ENCODE assay signal across 7 mouse cellular contexts in genomic region chr8:70743656-70744590, GRCm38 (mm10). TPM values are rescaled to one million over a fixed set of nuclear protein-coding genes. Genes with fewer than 3 reads are reported as not detected.
DNase-seq lines count a peak whose midpoint lies in the region; ATAC-seq and TF ChIP-seq lines count a peak whose summit lies in the region.

No protein-coding gene starts in this region.

- no peaks in the 10 kb centered on the region for H3K79me2 ChIP-seq in MEL (ENCODE audit: control insufficient read depth, insufficient read depth, low read length, poor library complexity)

- H3K4me1 ChIP-seq in MEL (ENCODE audit: control insufficient read depth in 1 of 2, insufficient read depth in 2 of 2, low read length in 2 of 2): no peaks in the 10 kb centered on the region
- H3K4me1 ChIP-seq in forebrain, embryonic 13.5 days: peaks cover 16% of the 10 kb centered on the region
- peaks cover 20% of the 10 kb centered on the region for H3K4me1 ChIP-seq in midbrain, embryonic 10.5 days

- TF ChIP-seq CTCF in MEL (IDR thresholded peaks at IDR 0.05 in 2 of 3, conservative IDR thresholded peaks at IDR 0.05 in 1 of 3; ENCODE audit: control insufficient read depth in 1 of 3, insufficient read depth in 1 of 3, low read depth in 2 of 3, low read length in 3 of 3, poor library complexity in 1 of 3, severe bottlenecking in 1 of 3): no peak

- no peak for TF ChIP-seq RAD21 in MEL (IDR thresholded peaks at IDR 0.05; ENCODE audit: low read depth, low read length)

- H3K4me3 ChIP-seq in MEL (ENCODE audit: control insufficient read depth in 1 of 2, insufficient read depth in 1 of 2, low read depth in 2 of 2, low read length in 2 of 2): no peak overlapping the region
- peak overlapping the region; percentile 31 for H3K4me3 ChIP-seq in forebrain, embryonic 13.5 days
- H3K4me3 ChIP-seq in midbrain, embryonic 10.5 days: peak overlapping the region; percentile 50

- no peak for TF ChIP-seq POLR2A in MEL (IDR thresholded peaks at IDR 0.05; ENCODE audit: control insufficient read depth in 1 of 2, insufficient read depth in 1 of 2, low read depth in 1 of 2, low read length in 2 of 2, poor library complexity in 1 of 2)

- no peaks in the 10 kb centered on the region for H3K9me3 ChIP-seq in MEL (replicated peaks; ENCODE audit: insufficient read depth, low read length)
- no peaks in the 10 kb centered on the region for H3K9me3 ChIP-seq in forebrain, embryonic 13.5 days (replicated peaks)
- no peaks in the 10 kb centered on the region for H3K9me3 ChIP-seq in midbrain, embryonic 10.5 days (replicated peaks)

- peak overlapping the region; percentile 57 for H3K4me2 ChIP-seq in forebrain, embryonic 13.5 days

- no peaks in the 10 kb centered on the region for H3K36me3 ChIP-seq in MEL (ENCODE audit: control insufficient read depth in 1 of 2, insufficient read depth in 2 of 2, low read length in 2 of 2)
- no peaks in the 10 kb centered on the region for H3K36me3 ChIP-seq in forebrain, embryonic 13.5 days (ENCODE audit: poor library complexity, severe bottlenecking)
- no peaks in the 10 kb centered on the region for H3K36me3 ChIP-seq in midbrain, embryonic 10.5 days

- DNase-seq in MEL (ENCODE audit: low read depth, low spot score): no peak
- peak; percentile 84 to 85 for DNase-seq in adrenal gland, postnatal 36 days
- peak; percentile 71 to 79 for DNase-seq in heart, postnatal 36 days
- peak; percentile 67 to 80 for DNase-seq in kidney, postnatal 4 days
- peak; percentile 58 for DNase-seq in midbrain, embryonic 10.5 days (ENCODE audit: low spot score)
- DNase-seq in yolk sac, embryonic 10.5 days (ENCODE audit: low spot score): peak; percentile 47

- peaks cover 0 to 1% of the 10 kb centered on the region in 2 experiments; a peak in 2 of 4 replicates for H3K27me3 ChIP-seq in MEL (ENCODE audit: control insufficient read depth in 1 of 2, insufficient read depth in 2 of 2, low read length in 2 of 2)
- H3K27me3 ChIP-seq in forebrain, embryonic 13.5 days: peaks cover 85% of the 10 kb centered on the region
- H3K27me3 ChIP-seq in midbrain, embryonic 10.5 days (ENCODE audit: low read depth, poor library complexity, severe bottlenecking): peaks cover 90% of the 10 kb centered on the region

- 5% methylated on average over 48 of the region's 48 CpGs for WGBS in forebrain, embryonic 13.5 days
- 4% methylated on average over 48 of the region's 48 CpGs for WGBS in midbrain, embryonic 10.5 days

- no peak for TF ChIP-seq EP300 in MEL (IDR thresholded peaks at IDR 0.05; ENCODE audit: low read depth in 1 of 2, low read length in 2 of 2)

- no peak overlapping the region for H3K27ac ChIP-seq in MEL (ENCODE audit: control insufficient read depth, low read depth, low read length)
- H3K27ac ChIP-seq in forebrain, embryonic 13.5 days: no peak overlapping the region
- peak overlapping the region; percentile 73 for H3K27ac ChIP-seq in midbrain, embryonic 10.5 days (replicated peaks)

- ATAC-seq in forebrain, embryonic 13.5 days: peak; percentile 46; the same call in 1 of the 2 replicates

- H3K9ac ChIP-seq in MEL (ENCODE audit: control insufficient read depth, low read depth, low read length, poor library complexity, severe bottlenecking): no peak overlapping the region
- peak overlapping the region; percentile 51 for H3K9ac ChIP-seq in forebrain, embryonic 13.5 days

- intact Hi-C loops in heart, postnatal 36 days (cut with DNase I): loop anchor here (1.0 kb wide), 1 partner anchor 8 kb away; no protein-coding TSS in a partner anchor

TF ChIP-seq in MEL, 35 proteins besides CTCF, POLR2A, EP300 and RAD21:
- TF ChIP-seq KAT2A (conservative IDR thresholded peaks at IDR 0.05; ENCODE audit: low read depth, low read length) (no peak), USF1 (IDR thresholded peaks at IDR 0.05; ENCODE audit: low read depth, low read length) (0 out of 2 replicates have a peak, but pooled peaks have one; percentile 28)

RNA-seq across cellular contexts. Expression of gene Rab3a, which starts 10.6 kb away (rescaled TPM):
- 1.8 TPM in 2 replicates for total RNA-seq in MEL (2012; rRNA removed)
- 1 to 10 TPM in 1 of 2 experiments, not detected in 1; 5.6 TPM for polyA plus RNA-seq in MEL (2012; ENCODE audit: insufficient read depth in 1 of 2, insufficient read length in 2 of 2, low read depth in 1 of 2, low replicate concordance in 2 of 2, missing spikeins in 1 of 2)
- 10 to 100 TPM; 68.6 to 78.2 TPM for total RNA-seq in adrenal gland, postnatal 36 days (2021)
- 180 and 188 TPM in 2 replicates for polyA plus RNA-seq in forebrain, embryonic 13.5 days (2015; fragmentation: Nextera tagmentation; extraction: Ambion mirVana)
- total RNA-seq in heart, postnatal 36 days (2021): 10 to 100 TPM; 45.0 to 49.3 TPM
- 17.2 and 40.7 TPM in 2 replicates for polyA plus RNA-seq in midbrain, embryonic 10.5 days (2016; fragmentation: Nextera tagmentation; extraction: Ambion mirVana)

RNA-seq across cellular contexts. Expression of gene Mpv17l2, which starts 16.8 kb away (rescaled TPM):
- 41.9 and 52.8 TPM in 2 replicates for total RNA-seq in MEL (2012; rRNA removed)
- polyA plus RNA-seq in MEL (2012; ENCODE audit: insufficient read depth in 1 of 2, insufficient read length in 2 of 2, low read depth in 1 of 2, low replicate concordance in 2 of 2, missing spikeins in 1 of 2): 100 to 1,000 TPM in 1 of 2 experiments, not detected in 1; 102 TPM
- 100 to 1,000 TPM; 119 to 155 TPM for total RNA-seq in adrenal gland, postnatal 36 days (2021)
- polyA plus RNA-seq in forebrain, embryonic 13.5 days (2015; fragmentation: Nextera tagmentation; extraction: Ambion mirVana): 44.8 and 48.0 TPM in 2 replicates
- 10 to 100 TPM; 28.0 to 30.8 TPM for total RNA-seq in heart, postnatal 36 days (2021)
- polyA plus RNA-seq in midbrain, embryonic 10.5 days (2016; fragmentation: Nextera tagmentation; extraction: Ambion mirVana): 31.7 and 34.6 TPM in 2 replicates

RNA-seq across cellular contexts. Expression of gene Pde4c, which starts 20.4 kb away (rescaled TPM):
- total RNA-seq in MEL (2012; rRNA removed): 0.65 and 0.75 TPM in 2 replicates
- polyA plus RNA-seq in MEL (2012; ENCODE audit: insufficient read depth in 1 of 2, insufficient read length in 2 of 2, low read depth in 1 of 2, low replicate concordance in 2 of 2, missing spikeins in 1 of 2): 1 to 10 TPM in 1 of 2 experiments, not detected in 1; 3.0 TPM
- total RNA-seq in adrenal gland, postnatal 36 days (2021): 1 to 10 TPM in 1 of 2 experiments, under 1 TPM in 1; 0.33 to 1.2 TPM
- polyA plus RNA-seq in forebrain, embryonic 13.5 days (2015; fragmentation: Nextera tagmentation; extraction: Ambion mirVana): 0.10 TPM in 1 of 2 replicates, not detected in the other
- 1 to 10 TPM; 2.0 to 3.7 TPM for total RNA-seq in heart, postnatal 36 days (2021)
- 0.72 and 0.78 TPM in 2 replicates for polyA plus RNA-seq in midbrain, embryonic 10.5 days (2016; fragmentation: Nextera tagmentation; extraction: Ambion mirVana)

RNA-seq across cellular contexts. Expression of gene Gm3336, which starts 25.6 kb away (rescaled TPM):
- total RNA-seq in MEL (2012; rRNA removed): 0.19 and 0.20 TPM in 2 replicates
- polyA plus RNA-seq in MEL (2012; ENCODE audit: insufficient read depth in 1 of 2, insufficient read length in 2 of 2, low read depth in 1 of 2, low replicate concordance in 2 of 2, missing spikeins in 1 of 2): under 1 TPM in 1 of 2 experiments, not detected in 1; 0.72 TPM
- not detected for total RNA-seq in adrenal gland, postnatal 36 days (2021)
- not detected in 2 replicates for polyA plus RNA-seq in forebrain, embryonic 13.5 days (2015; fragmentation: Nextera tagmentation; extraction: Ambion mirVana)
- not detected for total RNA-seq in heart, postnatal 36 days (2021)
- polyA plus RNA-seq in midbrain, embryonic 10.5 days (2016; fragmentation: Nextera tagmentation; extraction: Ambion mirVana): not detected in 2 replicates

RNA-seq across cellular contexts. Expression of gene Pik3r2, which starts 32.6 kb away (rescaled TPM):
- 23.7 and 25.4 TPM in 2 replicates for total RNA-seq in MEL (2012; rRNA removed)
- 10 to 100 TPM in 1 of 2 experiments, not detected in 1; 37.8 TPM for polyA plus RNA-seq in MEL (2012; ENCODE audit: insufficient read depth in 1 of 2, insufficient read length in 2 of 2, low read depth in 1 of 2, low replicate concordance in 2 of 2, missing spikeins in 1 of 2)
- 10 to 100 TPM; 35.6 to 51.5 TPM for total RNA-seq in adrenal gland, postnatal 36 days (2021)
- 84.3 and 84.6 TPM in 2 replicates for polyA plus RNA-seq in forebrain, embryonic 13.5 days (2015; fragmentation: Nextera tagmentation; extraction: Ambion mirVana)
- 10 to 100 TPM; 23.6 to 24.5 TPM for total RNA-seq in heart, postnatal 36 days (2021)
- 66.2 and 66.6 TPM in 2 replicates for polyA plus RNA-seq in midbrain, embryonic 10.5 days (2016; fragmentation: Nextera tagmentation; extraction: Ambion mirVana)

Comparison
In these comparisons a context has a peak if more than half of its experiments do, and no peak if none do; other contexts are left out.
1. H3K4me3 ChIP-seq: peak in forebrain, embryonic 13.5 days (single experiment) and midbrain, embryonic 10.5 days (single experiment); none in MEL (0 of 2).
2. RNA of gene Rab3a, which starts 10.6 kb away (total RNA-seq): 68.6 to 78.2 TPM in adrenal gland, postnatal 36 days and 45.0 to 49.3 TPM in heart, postnatal 36 days; 1.8 TPM in MEL; every median in the first group is over 10 times any median in the second.